Mouse (Mus musculus): Measurements from ENCODE around the gene D630003M21Rik. TPM values are rescaled to one million over a fixed set of nuclear protein-coding genes. Genes with fewer than 3 reads are reported as not detected.

The D630003M21Rik gene
- polyA plus RNA-seq, 1 experiment: 0.35 TPM

GRCm38 (mm10) chr2:158259498-158259897, 30.5 kb upstream of the D630003M21Rik start:
- peaks cover 4% of the 10 kb centered on the region for H3K4me1 ChIP-seq (ENCODE audit: control insufficient read depth, insufficient read depth, low read length)
- H3K4me3 ChIP-seq (replicated peaks; ENCODE audit: control insufficient read depth, low read depth, low read length): no peak overlapping the region
- TF ChIP-seq POLR2A (IDR thresholded peaks at IDR 0.05; ENCODE audit: borderline replicate concordance, control insufficient read depth, low read depth, low read length) (no peak), CTCF (IDR thresholded peaks at IDR 0.05; ENCODE audit: control insufficient read depth, insufficient read depth, low read length) (no peak)
- 74% methylated on average over 8 of the region's 8 CpGs for WGBS
- H3K27ac ChIP-seq (ENCODE audit: control insufficient read depth, insufficient read depth, low read depth, low read length, poor library complexity): no peak overlapping the region

GRCm38 (mm10) chr2:158258781-158259180, 29.8 kb upstream of the D630003M21Rik start:
- 28% methylated on average over 12 of the region's 12 CpGs for WGBS
- H3K27ac ChIP-seq (ENCODE audit: control insufficient read depth, insufficient read depth, low read depth, low read length, poor library complexity): no peak overlapping the region
- TF ChIP-seq CTCF (IDR thresholded peaks at IDR 0.05; ENCODE audit: control insufficient read depth, insufficient read depth, low read length) (peak; percentile 75), POLR2A (IDR thresholded peaks at IDR 0.05; ENCODE audit: borderline replicate concordance, control insufficient read depth, low read depth, low read length) (no peak)
- no peak overlapping the region for H3K4me3 ChIP-seq (replicated peaks; ENCODE audit: control insufficient read depth, low read depth, low read length)
- peaks cover 4% of the 10 kb centered on the region for H3K4me1 ChIP-seq (ENCODE audit: control insufficient read depth, insufficient read depth, low read length)

GRCm38 (mm10) chr2:158258005-158258418, 29.0 kb upstream of the D630003M21Rik start, which contains the start of gene Bpi:
Gene Bpi (plus strand): TSS chr2:158258094.
- peak within 1 kb of the TSS; percentile 55 for H3K27ac ChIP-seq (ENCODE audit: control insufficient read depth, insufficient read depth, low read depth, low read length, poor library complexity)
- H3K4me3 ChIP-seq (replicated peaks; ENCODE audit: control insufficient read depth, low read depth, low read length): peak within 1 kb of the TSS; percentile 6
- TF ChIP-seq CTCF (IDR thresholded peaks at IDR 0.05; ENCODE audit: control insufficient read depth, insufficient read depth, low read length) (no peak), POLR2A (IDR thresholded peaks at IDR 0.05; ENCODE audit: borderline replicate concordance, control insufficient read depth, low read depth, low read length) (no peak)
- WGBS: 0% methylated on average over 18 of the region's 18 CpGs
- peaks cover 4% of the 10 kb centered on the region for H3K4me1 ChIP-seq (ENCODE audit: control insufficient read depth, insufficient read depth, low read length)

- TF ChIP-seq CTCF (IDR thresholded peaks at IDR 0.05; ENCODE audit: control insufficient read depth, insufficient read depth, low read length): no peak
- no peak for TF ChIP-seq POLR2A (IDR thresholded peaks at IDR 0.05; ENCODE audit: borderline replicate concordance, control insufficient read depth, low read depth, low read length)
- 44% methylated on average over 5 of the region's 5 CpGs for WGBS
- Histone ChIP-seq H3K27ac (ENCODE audit: control insufficient read depth, insufficient read depth, low read depth, low read length, poor library complexity) (no peak overlapping the region), H3K4me1 (ENCODE audit: control insufficient read depth, insufficient read depth, low read length) (peaks cover 4% of the 10 kb centered on the region), H3K4me3 (replicated peaks; ENCODE audit: control insufficient read depth, low read depth, low read length) (no peak overlapping the region)
Observed at GRCm38 (mm10) chr2:158256894-158257293, 27.9 kb upstream of the D630003M21Rik start.

GRCm38 (mm10) chr2:158253806-158254205, 24.8 kb upstream of the D630003M21Rik start:
- 82% methylated on average over 5 of the region's 5 CpGs for WGBS
- Histone ChIP-seq H3K27ac (ENCODE audit: control insufficient read depth, insufficient read depth, low read depth, low read length, poor library complexity) (no peak overlapping the region), H3K4me1 (ENCODE audit: control insufficient read depth, insufficient read depth, low read length) (peaks cover 4% of the 10 kb centered on the region), H3K4me3 (replicated peaks; ENCODE audit: control insufficient read depth, low read depth, low read length) (no peak overlapping the region)
- TF ChIP-seq CTCF (IDR thresholded peaks at IDR 0.05; ENCODE audit: control insufficient read depth, insufficient read depth, low read length) (no peak), POLR2A (IDR thresholded peaks at IDR 0.05; ENCODE audit: borderline replicate concordance, control insufficient read depth, low read depth, low read length) (no peak)

GRCm38 (mm10) chr2:158250558-158250957, 21.5 kb upstream of the D630003M21Rik start:
- Histone ChIP-seq H3K4me1 (ENCODE audit: control insufficient read depth, insufficient read depth, low read length) (no peaks in the 10 kb centered on the region; the same call in 1 of the 2 replicates), H3K27ac (ENCODE audit: control insufficient read depth, insufficient read depth, low read depth, low read length, poor library complexity) (no peak overlapping the region), H3K4me3 (replicated peaks; ENCODE audit: control insufficient read depth, low read depth, low read length) (no peak overlapping the region)
- 68% methylated on average over 4 of the region's 4 CpGs for WGBS
- TF ChIP-seq POLR2A (IDR thresholded peaks at IDR 0.05; ENCODE audit: borderline replicate concordance, control insufficient read depth, low read depth, low read length): no peak
- TF ChIP-seq CTCF (IDR thresholded peaks at IDR 0.05; ENCODE audit: control insufficient read depth, insufficient read depth, low read length): no peak

GRCm38 (mm10) chr2:158248318-158248717, 19.3 kb upstream of the D630003M21Rik start:
- 52% methylated on average over 7 of the region's 7 CpGs for WGBS
- Histone ChIP-seq H3K4me3 (replicated peaks; ENCODE audit: control insufficient read depth, low read depth, low read length) (no peak overlapping the region), H3K4me1 (ENCODE audit: control insufficient read depth, insufficient read depth, low read length) (no peaks in the 10 kb centered on the region; the same call in 1 of the 2 replicates), H3K27ac (ENCODE audit: control insufficient read depth, insufficient read depth, low read depth, low read length, poor library complexity) (no peak overlapping the region)
- no peak for TF ChIP-seq CTCF (IDR thresholded peaks at IDR 0.05; ENCODE audit: control insufficient read depth, insufficient read depth, low read length)
- TF ChIP-seq POLR2A (IDR thresholded peaks at IDR 0.05; ENCODE audit: borderline replicate concordance, control insufficient read depth, low read depth, low read length): no peak

- Histone ChIP-seq H3K27ac (ENCODE audit: control insufficient read depth, insufficient read depth, low read depth, low read length, poor library complexity) (no peak overlapping the region), H3K4me3 (replicated peaks; ENCODE audit: control insufficient read depth, low read depth, low read length) (no peak overlapping the region), H3K4me1 (ENCODE audit: control insufficient read depth, insufficient read depth, low read length) (no peaks in the 10 kb centered on the region; the same call in 1 of the 2 replicates)
- TF ChIP-seq CTCF (IDR thresholded peaks at IDR 0.05; ENCODE audit: control insufficient read depth, insufficient read depth, low read length) (no peak), POLR2A (IDR thresholded peaks at IDR 0.05; ENCODE audit: borderline replicate concordance, control insufficient read depth, low read depth, low read length) (no peak)
- WGBS: 85% methylated on average over 6 of the region's 6 CpGs
Observed at GRCm38 (mm10) chr2:158247852-158248251, 18.8 kb upstream of the D630003M21Rik start.

Measured in bone marrow, adult 2 months (tissue).